Mouse (Mus musculus) Patski (cell line): ENCODE measurements around the gene Sfxn5. TPM values are rescaled to one million over a fixed set of nuclear protein-coding genes. Genes with fewer than 3 reads are reported as not detected.
A peak's percentile ranks its signal among the peaks of the same experiment; 100 is the strongest.

Source experiments
- ATAC-seq: fragments of 100-300 bp; one replicate; pipeline ENCODE4 v1.8.0; 2021
- CTCF ChIA-PET: fragments of 350-600 bp; sonication (Branson Sonifier 250); formaldehyde crosslinking; loops from one replicate; lab custom pipeline; 2022; ENCODE audit warnings: inconsistent platforms; lab: Charles Lee
- POLR2A ChIA-PET: fragments of 350-600 bp; sonication (Branson Sonifier 250); formaldehyde crosslinking; loops from one replicate; lab custom pipeline; 2022; ENCODE audit warnings: antibody characterized with exemption, inconsistent platforms; lab: Charles Lee
- DNase-seq: peaks from one replicate; pipeline ENCODE4 v3.0.0-alpha.2; 2011; ENCODE audit warnings: low read depth, low spot score
- H3K27me3 ChIP-seq: fragments of 371-371 bp; one replicate; pipeline ENCODE4 v1.5.1; 2021
- CTCF ChIP-seq: fragments of 100-300 bp; IDR thresholded peaks from one replicate; pipeline ENCODE4 v1.5.1; 2021
- in situ Hi-C: fragments of 300-500 bp; cut with MboI; formaldehyde crosslinking; loops from 3 replicates; pipeline ENCODE4 v1.11.1; 2018; ENCODE audit warnings: low pct_unique_long_range_greater_than_20kb, mixed read lengths
- polyA plus RNA-seq: library from polyadenylated mRNA; unstranded; gene quantifications from one replicate; pipeline ENCODE4 v1.2.3, GENCODE M21; 2021

Gene Sfxn5
- polyA plus RNA-seq, 1 experiment from 2014 or later: 10.9 TPM

GRCm38 (mm10) chr6:85339273-85339901 lies 6.2 kb upstream of the Sfxn5 start:
- no peaks in the 10 kb centered on the region for H3K27me3 ChIP-seq
- DNase-seq (no peak), ATAC-seq (no peak)
- ChIA-PET POLR2A (interaction anchor here (1.1 to 1.3 kb wide), 2 partner anchors 49 to 60 kb away, joined by 3 to 6 read pairs; no protein-coding TSS in a partner anchor), CTCF (interaction anchor here (0.7 to 2.0 kb wide), 7 partner anchors 7 to 54 kb away, joined by 3 to 11 read pairs (median 4); no protein-coding TSS in a partner anchor)
- in situ Hi-C loops: no loop called here
- no peak for TF ChIP-seq CTCF

GRCm38 (mm10) chr6:85336944-85337343 lies 3.7 kb upstream of the Sfxn5 start:
- ATAC-seq (no peak), DNase-seq (no peak)
- no peaks in the 10 kb centered on the region for H3K27me3 ChIP-seq
- in situ Hi-C loops: no loop called here
- ChIA-PET POLR2A (interaction anchor here (0.9 kb wide), 1 partner anchor 11 kb away, joined by 3 read pairs; no protein-coding TSS in a partner anchor), CTCF (interaction anchor here (0.9 to 1.1 kb wide), 2 partner anchors 59 to 179 kb away, joined by 3 read pairs; no protein-coding TSS in a partner anchor)
- no peak for TF ChIP-seq CTCF

GRCm38 (mm10) chr6:85335352-85335751 lies 2.1 kb upstream of the Sfxn5 start:
- in situ Hi-C loops: no loop called here
- no peak for ATAC-seq
- no peak for TF ChIP-seq CTCF
- H3K27me3 ChIP-seq: no peaks in the 10 kb centered on the region
- ChIA-PET POLR2A (interaction anchor here (0.6 kb wide), 1 partner anchor 253 kb away, joined by 3 read pairs; no protein-coding TSS in a partner anchor), CTCF (interaction anchor here (2.1 kb wide), 1 partner anchor 11 kb away, joined by 5 read pairs; no protein-coding TSS in a partner anchor)
- no peak for DNase-seq

- H3K27me3 ChIP-seq: no peaks in the 10 kb centered on the region
- no peak for TF ChIP-seq CTCF
- CTCF ChIA-PET: interaction anchor here (0.9 to 2.1 kb wide), 2 partner anchors 11 to 174 kb away, joined by 3 to 5 read pairs; no protein-coding TSS in a partner anchor
These were observed 1.6 kb upstream of the Sfxn5 start for GRCm38 (mm10) chr6:85334851-85335250.

GRCm38 (mm10) chr6:85334251-85334650 lies 1.0 kb upstream of the Sfxn5 start:
- ATAC-seq: no peak

More at GRCm38 (mm10) chr6:85334851-85335250, 1.6 kb upstream of the Sfxn5 start:
- POLR2A ChIA-PET: interaction anchor here (0.6 to 1.2 kb wide), 3 partner anchors 13 to 254 kb away, joined by 3 to 4 read pairs (median 3); no protein-coding TSS in a partner anchor
- in situ Hi-C loops: no loop called here
- no peak for DNase-seq
- no peak for ATAC-seq

GRCm38 (mm10) chr6:85333732-85334131 lies 510 bp upstream of the Sfxn5 start:
- DNase-seq (no peak), ATAC-seq (peak; percentile 2)
- in situ Hi-C loops: no loop called here
- ChIA-PET CTCF (interaction anchor here (0.9 to 2.1 kb wide), 2 partner anchors 12 to 173 kb away, joined by 3 to 5 read pairs; no protein-coding TSS in a partner anchor), POLR2A (interaction anchor here (0.8 to 1.2 kb wide), 2 partner anchors 14 to 97 kb away, joined by 4 to 5 read pairs; no protein-coding TSS in a partner anchor)
- TF ChIP-seq CTCF: no peak
- no peaks in the 10 kb centered on the region for H3K27me3 ChIP-seq

More at GRCm38 (mm10) chr6:85334251-85334650, 1.0 kb upstream of the Sfxn5 start:
- no peak for DNase-seq
- in situ Hi-C loops: no loop called here
- ChIA-PET CTCF (interaction anchor here (0.9 to 2.1 kb wide), 2 partner anchors 12 to 174 kb away, joined by 3 to 5 read pairs; no protein-coding TSS in a partner anchor), POLR2A (interaction anchor here (0.8 to 1.2 kb wide), 3 partner anchors 14 to 98 kb away, joined by 3 to 5 read pairs (median 4); no protein-coding TSS in a partner anchor)
- H3K27me3 ChIP-seq: no peaks in the 10 kb centered on the region
- no peak for TF ChIP-seq CTCF

GRCm38 (mm10) chr6:85332351-85332999 lies 747 bp downstream of the Sfxn5 start:
- in situ Hi-C loops: no loop called here
- TF ChIP-seq CTCF: no peak
- H3K27me3 ChIP-seq: no peaks in the 10 kb centered on the region
- POLR2A ChIA-PET: interaction anchor here (1.0 to 1.9 kb wide), 6 partner anchors 10 to 45 kb away, joined by 3 to 4 read pairs (median 4); no protein-coding TSS in a partner anchor
- DNase-seq (no peak), ATAC-seq (peak; percentile 2)
- CTCF ChIA-PET: interaction anchor here (0.8 to 1.8 kb wide), 2 partner anchors 12 to 47 kb away, joined by 3 read pairs; no protein-coding TSS in a partner anchor

GRCm38 (mm10) chr6:85331736-85332135 lies 1.5 kb downstream of the Sfxn5 start:
- ChIA-PET POLR2A (interaction anchor here (1.0 to 1.9 kb wide), 3 partner anchors 9 to 39 kb away, joined by 3 to 4 read pairs (median 4); no protein-coding TSS in a partner anchor), CTCF (interaction anchor here (1.8 kb wide), 1 partner anchor 11 kb away, joined by 3 read pairs; no protein-coding TSS in a partner anchor)
- no peak for TF ChIP-seq CTCF
- DNase-seq: no peak
- H3K27me3 ChIP-seq: no peaks in the 10 kb centered on the region
- in situ Hi-C loops: no loop called here
- no peak for ATAC-seq

- POLR2A ChIA-PET: interaction anchor here (1.5 to 1.9 kb wide), 2 partner anchors 9 to 38 kb away, joined by 4 read pairs; no protein-coding TSS in a partner anchor
- ATAC-seq (no peak), DNase-seq (no peak)
- CTCF ChIA-PET: interaction anchor here (1.8 kb wide), 1 partner anchor 11 kb away, joined by 3 read pairs; no protein-coding TSS in a partner anchor
- in situ Hi-C loops: no loop called here
- no peaks in the 10 kb centered on the region for H3K27me3 ChIP-seq
- TF ChIP-seq CTCF: no peak
These were observed 1.9 kb downstream of the Sfxn5 start for GRCm38 (mm10) chr6:85331221-85331735.
